Mouse (Mus musculus): ENCODE measurements around the gene 4930562C15Rik. TPM values are rescaled to one million over a fixed set of nuclear protein-coding genes. Genes with fewer than 3 reads are reported as not detected.
A peak's percentile ranks its signal among the peaks of the same experiment; 100 is the strongest.

Gene 4930562C15Rik
- polyA plus RNA-seq, 1 experiment from 2014 or later = 1.1 TPM

DNA sequence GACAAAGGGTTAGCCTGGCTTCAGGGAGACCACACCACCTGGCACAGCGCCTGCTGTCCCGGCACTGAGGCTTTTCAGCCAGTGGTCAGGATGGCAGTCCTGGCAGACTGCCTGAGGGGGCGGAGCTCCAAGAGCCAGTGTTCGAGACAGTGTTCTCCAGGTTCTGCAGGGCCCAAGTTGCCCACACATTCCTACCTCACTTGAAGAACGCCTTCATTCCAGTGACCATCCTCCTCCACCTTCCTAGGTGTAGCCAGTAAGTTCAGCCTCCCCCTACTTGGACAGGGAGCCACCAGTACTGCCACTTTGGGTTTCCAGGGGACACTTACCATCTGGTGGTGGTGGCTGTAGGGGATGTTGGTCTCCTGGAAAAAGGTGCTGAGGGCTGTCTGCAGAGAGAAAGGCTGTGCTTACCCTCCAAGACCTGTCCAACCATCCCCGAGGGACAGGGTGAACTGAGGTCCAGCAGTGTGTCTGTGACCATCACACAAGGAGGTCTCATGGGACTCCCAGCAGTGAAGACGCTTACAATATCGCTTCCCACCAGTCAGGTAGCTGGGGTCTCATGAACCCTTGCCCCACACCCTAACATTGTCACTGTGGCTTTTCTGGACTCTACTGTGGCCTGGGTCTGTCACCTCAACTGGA, 40.9 kb downstream of the 4930562C15Rik start:
- TF ChIP-seq CTCF (IDR thresholded peaks at IDR 0.05; ENCODE audit: low read depth) = no peak
- Histone ChIP-seq H3K9me3 (ENCODE audit: low read depth, low read length) (no peaks in the 10 kb centered on the region), H3K4me1 (ENCODE audit: insufficient read depth) (peaks cover 13% of the 10 kb centered on the region), H3K9ac (peak overlapping the region; percentile 0; the same call in 1 of the 2 replicates), H3K27ac (ENCODE audit: low read depth) (peak overlapping the region; percentile 73), H3K36me3 (ENCODE audit: insufficient read depth) (peaks cover 32% of the 10 kb centered on the region), H3K4me3 (ENCODE audit: low read depth, low read length) (no peak overlapping the region), H3K27me3 (ENCODE audit: insufficient read depth, low read length) (no peaks in the 10 kb centered on the region), H3K4me2 (peak overlapping the region; percentile 29)
- DNase-seq (peak; percentile 85), ATAC-seq (ENCODE audit: insufficient read depth) (no peak)
- 57% methylated on average over 8 of the region's 8 CpGs for whole genome bisulfite sequencing

DNA sequence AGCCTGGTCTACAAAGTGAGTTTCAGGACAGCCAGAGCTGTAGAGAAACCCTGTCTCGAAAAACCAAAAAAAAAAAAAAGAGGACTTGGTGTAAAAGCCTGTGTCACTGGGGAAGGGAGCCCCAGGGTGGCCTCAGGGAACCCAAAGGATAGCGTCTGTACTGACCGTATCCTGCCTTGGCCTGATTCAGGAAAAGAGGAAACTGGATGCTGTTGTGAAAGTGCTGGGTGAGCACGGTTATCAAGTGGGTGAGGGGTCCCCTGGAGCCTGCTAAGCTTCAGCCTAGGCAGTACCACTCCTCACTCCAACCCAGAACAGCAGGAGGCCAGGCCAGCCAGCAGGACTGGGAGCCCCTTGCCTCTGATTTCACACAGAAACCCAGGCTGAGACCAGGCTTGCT, 42.0 kb downstream of the 4930562C15Rik start:
- Histone ChIP-seq H3K4me3 (ENCODE audit: low read depth, low read length) (peak overlapping the region; percentile 80), H3K36me3 (ENCODE audit: insufficient read depth) (peaks cover 32% of the 10 kb centered on the region), H3K27ac (ENCODE audit: low read depth) (peak overlapping the region; percentile 100; the same call in 1 of the 2 replicates), H3K4me2 (peak overlapping the region; percentile 95), H3K4me1 (ENCODE audit: insufficient read depth) (peaks cover 19% of the 10 kb centered on the region), H3K9me3 (ENCODE audit: low read depth, low read length) (no peaks in the 10 kb centered on the region), H3K27me3 (ENCODE audit: insufficient read depth, low read length) (no peaks in the 10 kb centered on the region), H3K9ac (peak overlapping the region; percentile 13; the same call in 1 of the 2 replicates)
- no peak for ATAC-seq (ENCODE audit: insufficient read depth)
- 87% methylated on average over 4 of the region's 4 CpGs for WGBS
- DNase-seq = no peak
- TF ChIP-seq CTCF (IDR thresholded peaks at IDR 0.05; ENCODE audit: low read depth) = no peak

GRCm38 (mm10) chr16:4877701-4878100, 42.5 kb downstream of the 4930562C15Rik start:
- Histone ChIP-seq H3K9me3 (ENCODE audit: low read depth, low read length) (no peaks in the 10 kb centered on the region), H3K4me3 (ENCODE audit: low read depth, low read length) (peak overlapping the region; percentile 80), H3K4me2 (peak overlapping the region; percentile 95), H3K4me1 (ENCODE audit: insufficient read depth) (peaks cover 19% of the 10 kb centered on the region), H3K36me3 (ENCODE audit: insufficient read depth) (peaks cover 32% of the 10 kb centered on the region), H3K9ac (peak overlapping the region; percentile 88), H3K27ac (ENCODE audit: low read depth) (peak overlapping the region; percentile 100), H3K27me3 (ENCODE audit: insufficient read depth, low read length) (no peaks in the 10 kb centered on the region)
- WGBS = 63% methylated on average over 3 of the region's 3 CpGs
- ATAC-seq (ENCODE audit: insufficient read depth) (no peak), DNase-seq (no peak)
- no peak for TF ChIP-seq CTCF (IDR thresholded peaks at IDR 0.05; ENCODE audit: low read depth)

GRCm38 (mm10) chr16:4878192-4878885, 43.1 kb downstream of the 4930562C15Rik start:
- H3K9ac ChIP-seq = peak overlapping the region; percentile 88
- H3K4me1 ChIP-seq (ENCODE audit: insufficient read depth) = peaks cover 19% of the 10 kb centered on the region
- H3K9me3 ChIP-seq (ENCODE audit: low read depth, low read length) = no peaks in the 10 kb centered on the region
- peak overlapping the region; percentile 100 for H3K27ac ChIP-seq (ENCODE audit: low read depth)
- peak overlapping the region; percentile 80 for H3K4me3 ChIP-seq (ENCODE audit: low read depth, low read length)
- 16% methylated on average over 5 of the region's 5 CpGs for WGBS
- peak; percentile 48 for DNase-seq
- ATAC-seq (ENCODE audit: insufficient read depth) = no peak
- peaks cover 31% of the 10 kb centered on the region for H3K36me3 ChIP-seq (ENCODE audit: insufficient read depth)
- no peaks in the 10 kb centered on the region for H3K27me3 ChIP-seq (ENCODE audit: insufficient read depth, low read length)
- TF ChIP-seq CTCF (IDR thresholded peaks at IDR 0.05; ENCODE audit: low read depth) = no peak
- H3K4me2 ChIP-seq = peak overlapping the region; percentile 95

GRCm38 (mm10) chr16:4879101-4879707, 44.0 kb downstream of the 4930562C15Rik start:
- Histone ChIP-seq H3K4me1 (ENCODE audit: insufficient read depth) (peaks cover 19% of the 10 kb centered on the region), H3K9me3 (ENCODE audit: low read depth, low read length) (no peaks in the 10 kb centered on the region), H3K27me3 (ENCODE audit: insufficient read depth, low read length) (no peaks in the 10 kb centered on the region), H3K4me2 (peak overlapping the region; percentile 95), H3K36me3 (ENCODE audit: insufficient read depth) (peaks cover 23% of the 10 kb centered on the region), H3K27ac (ENCODE audit: low read depth) (peak overlapping the region; percentile 100), H3K4me3 (ENCODE audit: low read depth, low read length) (peak overlapping the region; percentile 80), H3K9ac (peak overlapping the region; percentile 88)
- WGBS = 1% methylated on average over 43 of the region's 54 CpGs
- TF ChIP-seq CTCF (IDR thresholded peaks at IDR 0.05; ENCODE audit: low read depth) = no peak
- peak; percentile 5; the same call in 1 of the 2 replicates for ATAC-seq (ENCODE audit: insufficient read depth)
- peak; percentile 55 for DNase-seq

GRCm38 (mm10) chr16:4879708-4880124, 44.5 kb downstream of the 4930562C15Rik start:
- Histone ChIP-seq H3K9me3 (ENCODE audit: low read depth, low read length) (no peaks in the 10 kb centered on the region), H3K4me2 (peak overlapping the region; percentile 95), H3K4me1 (ENCODE audit: insufficient read depth) (peaks cover 19% of the 10 kb centered on the region), H3K27ac (ENCODE audit: low read depth) (peak overlapping the region; percentile 100), H3K36me3 (ENCODE audit: insufficient read depth) (peaks cover 18% of the 10 kb centered on the region), H3K27me3 (ENCODE audit: insufficient read depth, low read length) (no peaks in the 10 kb centered on the region), H3K4me3 (ENCODE audit: low read depth, low read length) (peak overlapping the region; percentile 80), H3K9ac (peak overlapping the region; percentile 88)
- WGBS = under 1% methylated on average over 40 of the region's 40 CpGs
- ATAC-seq (ENCODE audit: insufficient read depth) (peak; percentile 73), DNase-seq (peak; percentile 94)
- peak; percentile 38 for TF ChIP-seq CTCF (IDR thresholded peaks at IDR 0.05; ENCODE audit: low read depth)

Data from lung, embryonic 14.5 days (tissue).